Mouse (Mus musculus) thymus, adult 18-20 months (tissue): ENCODE data around the gene Zfp462.

ENCODE experiments used
- DNase-seq, 2 experiments: peaks; one replicate each; pipeline ENCODE4 v3.0.0; 2022; ENCODE audit warnings: mixed read lengths in 2 of 2

The Zfp462 gene

GRCm38 (mm10) chr4:54998146-54998841 is 53.4 kb downstream of the Zfp462 start:
- DNase-seq, result no peak

GRCm38 (mm10) chr4:54999556-54999955 is 54.7 kb downstream of the Zfp462 start:
- no peak for DNase-seq

GRCm38 (mm10) chr4:55001386-55001785 is 56.5 kb downstream of the Zfp462 start:
- DNase-seq, result no peak

GRCm38 (mm10) chr4:55003128-55003527 is 58.3 kb downstream of the Zfp462 start:
- no peak for DNase-seq

GRCm38 (mm10) chr4:55005066-55005465 is 60.2 kb downstream of the Zfp462 start:
- DNase-seq, result no peak

- no peak for DNase-seq
Observed at GRCm38 (mm10) chr4:55005521-55005969, 60.7 kb downstream of the Zfp462 start.

GRCm38 (mm10) chr4:55006024-55006423 is 61.2 kb downstream of the Zfp462 start:
- DNase-seq, result no peak

GRCm38 (mm10) chr4:55008616-55009015 is 63.8 kb downstream of the Zfp462 start:
- DNase-seq, result no peak

GRCm38 (mm10) chr4:55011391-55011790 is 66.5 kb downstream of the Zfp462 start:
- no peak for DNase-seq

- no peak for DNase-seq
Observed at GRCm38 (mm10) chr4:55013563-55014248, 68.9 kb downstream of the Zfp462 start.

GRCm38 (mm10) chr4:55014731-55015463 is 70.0 kb downstream of the Zfp462 start:
- DNase-seq, result no peak

- DNase-seq, result no peak
Observed at GRCm38 (mm10) chr4:55015517-55015916, 70.7 kb downstream of the Zfp462 start.

GRCm38 (mm10) chr4:55026109-55026646 is 81.3 kb downstream of the Zfp462 start:
- DNase-seq, result no peak

GRCm38 (mm10) chr4:55030401-55030800 is 85.6 kb downstream of the Zfp462 start:
- DNase-seq, result no peak

GRCm38 (mm10) chr4:55032317-55032930 is 87.6 kb downstream of the Zfp462 start:
- DNase-seq, result no peak

GRCm38 (mm10) chr4:55033452-55033851 is 88.6 kb downstream of the Zfp462 start:
- no peak for DNase-seq

- DNase-seq, result no peak
Observed at GRCm38 (mm10) chr4:55038139-55038538, 93.3 kb downstream of the Zfp462 start.

GRCm38 (mm10) chr4:55040258-55040964 is 95.6 kb downstream of the Zfp462 start:
- DNase-seq, result no peak

GRCm38 (mm10) chr4:55041106-55041730 is 96.4 kb downstream of the Zfp462 start:
- no peak for DNase-seq

GRCm38 (mm10) chr4:55042573-55042972 is 97.7 kb downstream of the Zfp462 start:
- no peak for DNase-seq

GRCm38 (mm10) chr4:55047266-55047665 is 102.4 kb downstream of the Zfp462 start:
- DNase-seq, result no peak
